Mouse (Mus musculus) induced T-regulatory cell, adult 2 months (primary cell): ENCODE measurements at regions not wholly inside any gene's neighbourhood (a gene's known extent, or its start where the extent isn't known, plus 50 kb on each side); places are given as distances from the start of the nearest gene placed in this dataset.

Experiments
- DNase-seq: peaks from one replicate; pipeline ENCODE4 v3.0.0-alpha.2; 2012; ENCODE audit warnings: low read depth

- no peak for DNase-seq
Observed at GRCm38 (mm10) chr3:17772886-17773285, 175.3 kb upstream of the Cypt12 start.

GRCm38 (mm10) chr3:17779152-17779551, 169.1 kb upstream of the Cypt12 start:
- no peak for DNase-seq

DNA sequence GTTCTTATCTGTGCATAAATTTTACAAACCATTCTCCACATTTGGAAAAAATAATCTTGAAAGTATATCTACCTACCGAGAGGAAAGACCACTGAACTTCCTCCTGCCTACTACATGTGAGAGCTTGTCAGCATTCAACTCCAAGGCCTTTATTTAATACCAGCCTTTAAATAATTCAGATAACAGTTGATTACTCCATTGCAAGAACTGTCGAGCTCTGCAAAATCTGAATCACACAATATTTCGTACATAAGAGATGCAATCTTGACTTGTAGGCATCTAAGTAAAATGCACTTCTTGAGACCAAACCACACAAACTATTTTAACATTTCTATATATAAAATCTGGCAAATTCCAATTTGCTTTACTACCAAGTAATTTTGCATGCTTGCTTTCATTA, 164.1 kb upstream of the Cypt12 start:
- DNase-seq, result no peak

DNA sequence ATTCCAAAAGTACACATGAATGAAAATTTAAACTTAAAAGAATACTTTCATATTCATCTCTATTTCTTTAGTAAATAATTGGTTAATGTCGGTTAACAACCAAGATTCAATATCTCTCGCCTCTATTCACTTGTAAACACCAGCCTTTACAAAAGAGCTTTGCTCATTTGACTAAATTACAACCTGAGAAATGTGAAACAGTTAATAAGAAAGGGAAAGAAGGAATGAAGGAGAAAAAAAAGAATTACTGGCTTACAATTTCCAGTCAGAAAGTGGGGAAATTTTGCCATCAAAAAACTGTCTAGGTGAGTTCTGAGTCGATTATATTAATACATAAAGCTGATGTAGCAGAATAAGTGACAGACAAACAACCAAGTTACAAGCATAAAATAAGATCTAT, 163.6 kb upstream of the Cypt12 start:
- no peak for DNase-seq

DNA sequence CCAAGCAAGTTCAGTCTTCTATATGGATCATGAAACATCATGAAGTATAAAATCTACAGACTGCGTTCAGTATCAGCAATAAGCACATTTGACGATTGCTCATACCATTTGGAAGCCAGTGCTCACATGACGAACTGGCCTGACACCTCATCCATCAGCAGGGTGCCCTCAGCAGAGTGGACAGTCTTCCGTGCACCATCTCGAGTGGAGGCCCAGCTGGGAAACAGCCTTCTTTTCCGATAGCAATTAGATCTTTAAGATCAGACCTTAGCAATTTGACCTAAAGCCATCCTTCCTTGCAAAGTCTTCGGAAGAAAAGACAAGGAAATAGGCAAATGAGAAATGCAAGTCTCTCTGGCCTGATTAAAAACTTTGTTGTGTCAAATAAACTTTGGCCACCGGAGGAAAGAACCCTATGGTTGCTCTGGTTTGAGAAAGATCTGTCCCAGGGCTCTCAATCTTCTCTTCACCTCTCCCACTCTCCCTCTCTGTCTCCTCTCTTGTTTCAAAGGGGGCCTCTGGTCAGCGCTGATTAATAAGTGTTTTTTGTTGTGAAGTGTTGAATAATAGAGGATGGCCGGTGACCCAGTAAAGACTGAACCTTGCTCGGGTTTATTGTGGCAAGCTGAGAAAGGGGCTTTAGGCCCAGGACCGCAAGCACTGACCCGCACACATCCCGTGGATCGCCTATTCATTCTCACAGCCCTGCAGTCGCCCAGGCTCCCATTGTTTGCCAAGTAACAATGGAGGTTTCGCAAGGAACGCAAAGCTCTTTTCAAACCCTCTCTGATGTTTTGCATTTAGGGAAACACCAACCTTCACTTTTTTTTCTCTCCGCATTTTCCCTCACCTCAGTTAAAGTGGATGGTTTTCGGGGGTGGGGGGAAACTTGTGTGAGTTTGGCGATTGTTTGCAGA, 162.8 kb upstream of the Cypt12 start:
- DNase-seq, result no peak

DNA sequence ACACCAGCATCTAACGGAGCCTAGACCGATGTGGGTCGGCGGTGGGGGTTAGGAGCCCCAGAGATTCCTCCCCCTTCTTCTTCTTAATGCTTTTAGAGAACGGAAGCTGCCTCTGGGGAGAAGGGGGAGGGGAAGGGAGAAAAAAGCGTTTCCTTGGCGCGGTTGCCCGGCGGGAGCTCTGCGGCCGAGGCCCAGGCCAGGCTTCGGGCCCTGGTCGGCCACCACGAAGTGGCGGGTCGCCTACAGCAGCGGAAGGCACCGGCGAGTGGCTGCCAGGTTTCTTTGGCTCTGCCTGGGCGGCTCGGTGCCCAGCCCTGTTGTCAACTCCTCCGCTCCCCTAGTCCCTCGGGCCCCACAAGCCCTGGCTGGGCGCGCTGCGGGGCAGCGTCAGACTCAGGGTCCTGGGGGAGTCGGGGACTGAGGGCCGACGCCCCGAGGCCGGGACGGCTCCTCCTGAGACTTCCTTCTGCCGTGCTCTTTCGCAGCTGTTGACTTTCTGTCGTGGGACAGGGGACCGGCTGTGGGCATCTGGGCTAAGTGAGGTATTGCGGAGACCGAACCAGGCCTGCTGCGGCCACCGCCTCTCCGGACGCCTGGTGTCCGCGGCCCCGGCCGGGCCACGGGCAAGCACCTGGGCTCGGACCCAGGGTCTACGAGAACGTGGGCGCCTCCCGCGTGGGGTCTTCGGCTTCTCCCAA, 162.0 kb upstream of the Cypt12 start:
- DNase-seq, result no peak

- DNase-seq, result no peak
Observed at GRCm38 (mm10) chr3:17786721-17787442, 161.3 kb upstream of the Cypt12 start.

GRCm38 (mm10) chr3:17787443-17788333, 160.5 kb upstream of the Cypt12 start:
- no peak for DNase-seq

- no peak for DNase-seq
Observed at GRCm38 (mm10) chr3:17788334-17788720, 159.9 kb upstream of the Cypt12 start.

DNA sequence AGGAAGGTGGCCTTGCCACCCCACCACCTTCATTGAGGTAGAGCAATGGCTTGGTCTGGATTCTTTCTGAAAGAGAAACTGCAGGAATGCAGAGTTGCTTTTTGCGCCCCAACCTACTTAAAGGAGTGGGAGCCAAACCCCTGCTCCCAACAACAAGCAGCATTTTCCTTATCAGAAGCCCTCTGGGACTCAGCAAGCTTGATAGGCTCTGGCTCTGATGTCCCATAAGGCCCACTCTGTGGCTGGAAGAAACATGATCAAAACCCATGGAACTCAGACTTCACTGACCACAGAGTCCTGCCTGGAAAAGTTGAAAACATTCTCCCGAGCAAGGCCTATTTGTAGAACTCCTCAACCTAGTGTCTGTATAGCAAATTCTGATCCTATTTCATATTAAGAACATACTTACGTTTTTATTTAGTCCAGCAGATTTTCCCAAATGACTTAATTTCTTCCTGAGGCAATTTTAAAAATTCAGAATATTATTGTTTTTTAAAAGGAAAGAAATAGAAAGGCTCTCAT, 159.4 kb upstream of the Cypt12 start:
- DNase-seq, result no peak

- DNase-seq, result no peak
Observed at GRCm38 (mm10) chr3:17789454-17790196, 158.6 kb upstream of the Cypt12 start.

DNA sequence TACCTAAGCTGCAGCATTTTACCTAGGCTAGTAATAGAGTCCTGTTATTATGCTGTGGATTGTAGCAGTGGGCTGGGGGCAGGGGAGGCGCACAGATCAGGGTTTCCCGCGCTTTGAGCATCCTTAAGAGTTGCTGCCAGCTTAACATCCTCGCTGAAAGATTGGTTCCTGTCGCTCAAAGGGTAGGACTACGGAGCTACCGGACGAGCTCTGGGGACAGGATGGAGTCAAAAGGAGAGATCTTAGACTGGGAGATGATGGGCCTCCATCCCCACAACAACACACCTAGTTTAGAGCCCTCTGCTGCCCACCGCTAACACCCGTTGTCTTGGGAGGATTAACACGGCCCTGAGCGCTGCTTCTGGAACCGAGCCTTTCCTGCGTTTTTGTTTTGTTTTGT, 157.9 kb upstream of the Cypt12 start:
- no peak for DNase-seq

GRCm38 (mm10) chr3:17790816-17791215, 157.4 kb upstream of the Cypt12 start:
- DNase-seq, result no peak

- no peak for DNase-seq
Observed at GRCm38 (mm10) chr3:17791381-17792320, 156.6 kb upstream of the Cypt12 start.

DNA sequence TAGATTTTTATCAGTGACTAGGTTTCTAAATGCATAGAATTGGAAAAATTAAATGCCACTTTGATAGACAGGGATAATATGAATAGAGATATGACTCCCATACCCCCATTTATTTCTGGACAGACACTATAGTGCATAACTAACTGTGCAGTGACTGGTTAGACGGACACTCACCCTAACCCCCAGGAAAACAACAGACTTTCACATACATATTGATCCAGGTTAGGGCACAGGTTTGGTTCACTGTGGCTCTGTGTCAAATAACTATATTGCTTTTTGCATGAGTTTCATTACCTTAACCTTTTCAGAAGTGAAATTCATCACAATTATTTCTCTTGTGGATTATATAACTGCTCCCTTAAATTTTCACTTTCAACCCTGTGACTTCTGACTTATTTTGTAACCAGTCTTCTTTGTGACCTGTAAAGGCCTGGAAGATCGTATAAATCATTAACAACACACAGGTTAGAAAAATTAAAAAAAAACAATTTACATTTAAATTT, 155.6 kb upstream of the Cypt12 start:
- no peak for DNase-seq

GRCm38 (mm10) chr3:17793646-17794250, 154.5 kb upstream of the Cypt12 start:
- no peak for DNase-seq

- no peak for DNase-seq
Observed at GRCm38 (mm10) chr3:17794251-17795061, 153.8 kb upstream of the Cypt12 start.
